7 mouse cellular contexts compared by ENCODE assay signal in the genomic region with DNA sequence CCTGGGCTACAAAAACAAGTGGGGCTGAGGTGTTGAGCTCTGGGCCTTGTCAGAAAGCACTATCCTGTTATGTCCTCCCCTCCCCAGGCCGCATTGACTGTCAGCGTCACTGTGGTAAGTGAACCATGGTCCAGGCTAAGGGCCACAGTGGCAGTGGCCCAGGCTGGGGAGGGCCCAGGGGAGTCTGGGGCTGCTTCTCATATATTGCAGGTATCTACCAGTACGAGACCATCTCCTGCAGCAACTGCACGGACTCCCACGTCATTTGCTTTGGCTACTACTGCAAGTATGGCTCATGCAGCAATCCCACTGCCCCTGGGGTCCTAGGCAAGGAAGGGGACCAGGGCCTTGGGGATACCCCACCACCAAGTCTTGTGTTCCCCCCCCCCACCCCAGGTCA. TPM values are rescaled to one million over a fixed set of nuclear protein-coding genes. Genes with fewer than 3 reads are reported as not detected.
A peak's percentile ranks its signal among the peaks of the same experiment; 100 is the strongest.
DNase-seq lines count a peak whose midpoint lies in the region; ATAC-seq lines count a peak whose summit lies in the region.

No protein-coding gene starts in this region.

- H3K36me3 ChIP-seq in kidney, embryonic 14.5 days (ENCODE audit: control insufficient read depth, insufficient read depth, low read length), result peaks cover 28% of the 10 kb centered on the region
- H3K36me3 ChIP-seq in embryonic facial prominence, embryonic 13.5 days, result peaks cover 46% of the 10 kb centered on the region
- peaks cover 22% of the 10 kb centered on the region for H3K36me3 ChIP-seq in hindbrain, embryonic 15.5 days
- peaks cover 17% of the 10 kb centered on the region for H3K36me3 ChIP-seq in midbrain, embryonic 15.5 days (replicated peaks)

- peaks cover 21% of the 10 kb centered on the region for H3K4me1 ChIP-seq in kidney, embryonic 14.5 days (ENCODE audit: control insufficient read depth, insufficient read depth, low read length)
- H3K4me1 ChIP-seq in embryonic facial prominence, embryonic 13.5 days, result peaks cover 30% of the 10 kb centered on the region
- peaks cover 40% of the 10 kb centered on the region for H3K4me1 ChIP-seq in hindbrain, embryonic 15.5 days (replicated peaks)
- peaks cover 34% of the 10 kb centered on the region for H3K4me1 ChIP-seq in midbrain, embryonic 15.5 days

- no peak overlapping the region for H3K27ac ChIP-seq in kidney, embryonic 14.5 days (ENCODE audit: low read depth, low read length)
- peak overlapping the region; percentile 85; the same call in 1 of the 2 replicates for H3K27ac ChIP-seq in embryonic facial prominence, embryonic 13.5 days
- peak overlapping the region; percentile 87; the same call in 1 of the 2 replicates for H3K27ac ChIP-seq in hindbrain, embryonic 15.5 days (replicated peaks)
- peak overlapping the region; percentile 89 for H3K27ac ChIP-seq in midbrain, embryonic 15.5 days

- WGBS in kidney, embryonic 14.5 days, result 82% methylated on average over 5 of the region's 5 CpGs
- WGBS in embryonic facial prominence, embryonic 13.5 days, result 83% methylated on average over 5 of the region's 5 CpGs
- 87% methylated on average over 5 of the region's 5 CpGs for WGBS in hindbrain, embryonic 15.5 days
- 93% methylated on average over 5 of the region's 5 CpGs for WGBS in midbrain, embryonic 15.5 days

- no peak overlapping the region; the same call in 1 of the 2 replicates for H3K4me3 ChIP-seq in kidney, embryonic 14.5 days (ENCODE audit: low read length)
- peak overlapping the region; percentile 76 for H3K4me3 ChIP-seq in embryonic facial prominence, embryonic 13.5 days
- peak overlapping the region; percentile 65 for H3K4me3 ChIP-seq in hindbrain, embryonic 15.5 days
- H3K4me3 ChIP-seq in midbrain, embryonic 15.5 days, result peak overlapping the region; percentile 79

- H3K9ac ChIP-seq in kidney, embryonic 14.5 days (ENCODE audit: low read depth, low read length), result no peak overlapping the region; the same call in 1 of the 2 replicates
- peak overlapping the region; percentile 74 for H3K9ac ChIP-seq in embryonic facial prominence, embryonic 13.5 days
- peak overlapping the region; percentile 56; the same call in 1 of the 2 replicates for H3K9ac ChIP-seq in hindbrain, embryonic 15.5 days
- no peak overlapping the region for H3K9ac ChIP-seq in midbrain, embryonic 15.5 days

- no peaks in the 10 kb centered on the region for H3K27me3 ChIP-seq in kidney, embryonic 14.5 days (ENCODE audit: control insufficient read depth, insufficient read depth, low read length)
- H3K27me3 ChIP-seq in embryonic facial prominence, embryonic 13.5 days, result no peaks in the 10 kb centered on the region
- no peaks in the 10 kb centered on the region for H3K27me3 ChIP-seq in hindbrain, embryonic 15.5 days
- H3K27me3 ChIP-seq in midbrain, embryonic 15.5 days (replicated peaks), result no peaks in the 10 kb centered on the region

- DNase-seq in kidney, postnatal 25 days, result no peak
- no peak for DNase-seq in adrenal gland, adult (ENCODE audit: inconsistent age in 2 of 2, low spot score in 1 of 2)
- no peak for DNase-seq in gastrocnemius, postnatal 10 days

- no peaks in the 10 kb centered on the region for H3K9me3 ChIP-seq in kidney, embryonic 14.5 days (ENCODE audit: control insufficient read depth, low read length)
- no peaks in the 10 kb centered on the region for H3K9me3 ChIP-seq in embryonic facial prominence, embryonic 13.5 days
- no peaks in the 10 kb centered on the region for H3K9me3 ChIP-seq in hindbrain, embryonic 15.5 days
- no peaks in the 10 kb centered on the region for H3K9me3 ChIP-seq in midbrain, embryonic 15.5 days

- no peak for ATAC-seq in kidney, embryonic 14.5 days (ENCODE audit: low FRiP score, low TSS enrichment)
- ATAC-seq in embryonic facial prominence, embryonic 13.5 days (ENCODE audit: insufficient number of reproducible peaks, insufficient read depth, low FRiP score, low TSS enrichment, low read depth), result no peak
- ATAC-seq in hindbrain, embryonic 15.5 days (ENCODE audit: low FRiP score, low read depth), result no peak
- no peak for ATAC-seq in midbrain, embryonic 15.5 days (replicated peaks)

- peak overlapping the region; percentile 90; the same call in 1 of the 2 replicates for H3K4me2 ChIP-seq in kidney, embryonic 14.5 days (replicated peaks; ENCODE audit: low read depth, low read length)
- H3K4me2 ChIP-seq in embryonic facial prominence, embryonic 13.5 days, result peak overlapping the region; percentile 79
- peak overlapping the region; percentile 88 for H3K4me2 ChIP-seq in hindbrain, embryonic 15.5 days
- peak overlapping the region; percentile 66 for H3K4me2 ChIP-seq in midbrain, embryonic 15.5 days

RNA-seq across cellular contexts. Expression of a gene that starts 1.7 kb away (rescaled TPM):
- 8.5 and 14.6 TPM in 2 replicates for polyA plus RNA-seq in kidney, embryonic 14.5 days (2014; fragmentation: Nextera tagmentation; extraction: Ambion mirVana)
- polyA plus RNA-seq in embryonic facial prominence, embryonic 13.5 days (2015; fragmentation: Nextera tagmentation; extraction: Ambion mirVana), result 24.0 and 29.2 TPM in 2 replicates
- polyA plus RNA-seq in hindbrain, embryonic 15.5 days (2015; fragmentation: Nextera tagmentation; extraction: Ambion mirVana), result 39.2 and 46.1 TPM in 2 replicates
- 42.9 and 50.9 TPM in 2 replicates for polyA plus RNA-seq in midbrain, embryonic 15.5 days (2015; fragmentation: Nextera tagmentation; extraction: Ambion mirVana)
- 1 to 10 TPM; 4.3 to 6.1 TPM for total RNA-seq in gastrocnemius, postnatal 10 days (2021)

RNA-seq across cellular contexts. Expression of a gene that starts 1.9 kb away (rescaled TPM):
- 23.3 and 34.4 TPM in 2 replicates for polyA plus RNA-seq in kidney, embryonic 14.5 days (2014; fragmentation: Nextera tagmentation; extraction: Ambion mirVana)
- 45.8 and 46.3 TPM in 2 replicates for polyA plus RNA-seq in embryonic facial prominence, embryonic 13.5 days (2015; fragmentation: Nextera tagmentation; extraction: Ambion mirVana)
- 57.5 and 60.2 TPM in 2 replicates for polyA plus RNA-seq in hindbrain, embryonic 15.5 days (2015; fragmentation: Nextera tagmentation; extraction: Ambion mirVana)
- 63.4 and 64.3 TPM in 2 replicates for polyA plus RNA-seq in midbrain, embryonic 15.5 days (2015; fragmentation: Nextera tagmentation; extraction: Ambion mirVana)
- total RNA-seq in gastrocnemius, postnatal 10 days (2021), result 10 to 100 TPM in 1 of 2 experiments, 1 to 10 TPM in 1; 8.6 to 13.1 TPM

RNA-seq across cellular contexts. Expression of a gene that starts 25.7 kb away (rescaled TPM):
- 68.1 and 99.2 TPM in 2 replicates for polyA plus RNA-seq in kidney, embryonic 14.5 days (2014; fragmentation: Nextera tagmentation; extraction: Ambion mirVana)
- polyA plus RNA-seq in embryonic facial prominence, embryonic 13.5 days (2015; fragmentation: Nextera tagmentation; extraction: Ambion mirVana), result 78.3 and 86.3 TPM in 2 replicates
- polyA plus RNA-seq in hindbrain, embryonic 15.5 days (2015; fragmentation: Nextera tagmentation; extraction: Ambion mirVana), result 56.7 and 61.0 TPM in 2 replicates
- 61.5 and 66.6 TPM in 2 replicates for polyA plus RNA-seq in midbrain, embryonic 15.5 days (2015; fragmentation: Nextera tagmentation; extraction: Ambion mirVana)
- 100 to 1,000 TPM; 142 to 160 TPM for total RNA-seq in gastrocnemius, postnatal 10 days (2021)

RNA-seq across cellular contexts. Expression of a gene that starts 38.4 kb away (rescaled TPM):
- 70.8 and 80.6 TPM in 2 replicates for polyA plus RNA-seq in kidney, embryonic 14.5 days (2014; fragmentation: Nextera tagmentation; extraction: Ambion mirVana)
- 73.3 and 73.5 TPM in 2 replicates for polyA plus RNA-seq in embryonic facial prominence, embryonic 13.5 days (2015; fragmentation: Nextera tagmentation; extraction: Ambion mirVana)
- polyA plus RNA-seq in hindbrain, embryonic 15.5 days (2015; fragmentation: Nextera tagmentation; extraction: Ambion mirVana), result 109 and 120 TPM in 2 replicates
- polyA plus RNA-seq in midbrain, embryonic 15.5 days (2015; fragmentation: Nextera tagmentation; extraction: Ambion mirVana), result 117 and 122 TPM in 2 replicates
- 10 to 100 TPM; 27.7 to 37.1 TPM for total RNA-seq in gastrocnemius, postnatal 10 days (2021)

RNA-seq across cellular contexts. Expression of a gene that starts 46.8 kb away (rescaled TPM):
- polyA plus RNA-seq in kidney, embryonic 14.5 days (2014; fragmentation: Nextera tagmentation; extraction: Ambion mirVana), result 63.4 and 80.2 TPM in 2 replicates
- polyA plus RNA-seq in embryonic facial prominence, embryonic 13.5 days (2015; fragmentation: Nextera tagmentation; extraction: Ambion mirVana), result 76.8 and 82.4 TPM in 2 replicates
- 83.6 and 93.2 TPM in 2 replicates for polyA plus RNA-seq in hindbrain, embryonic 15.5 days (2015; fragmentation: Nextera tagmentation; extraction: Ambion mirVana)
- polyA plus RNA-seq in midbrain, embryonic 15.5 days (2015; fragmentation: Nextera tagmentation; extraction: Ambion mirVana), result 85.9 and 90.4 TPM in 2 replicates
- 10 to 100 TPM; 39.9 to 40.3 TPM for total RNA-seq in gastrocnemius, postnatal 10 days (2021)

Comparison
In these comparisons a context has a peak if more than half of its experiments do, and no peak if none do; other contexts are left out.
1. H3K9ac ChIP-seq: peak in embryonic facial prominence, embryonic 13.5 days (single experiment) and hindbrain, embryonic 15.5 days (single experiment); none in kidney, embryonic 14.5 days (single experiment) and midbrain, embryonic 15.5 days (single experiment).
2. Peak in every context shown above with its lines, with median percentiles within 50 percentile points of each other: H3K4me2 ChIP-seq.